Mouse (Mus musculus): Measurements from ENCODE around the gene Rbfox2. TPM values are rescaled to one million over a fixed set of nuclear protein-coding genes. Genes with fewer than 3 reads are reported as not detected.
A peak's percentile ranks its signal among the peaks of the same experiment; 100 is the strongest.
"Not testable (repeated sequence)": the region's sequence is repeated elsewhere in the genome, so short reads cannot be mapped to it uniquely, and the experiment has no call there.

Rbfox2 gene
- total RNA-seq, 2 experiments from 2014 or later: 104 to 121 TPM

DNA sequence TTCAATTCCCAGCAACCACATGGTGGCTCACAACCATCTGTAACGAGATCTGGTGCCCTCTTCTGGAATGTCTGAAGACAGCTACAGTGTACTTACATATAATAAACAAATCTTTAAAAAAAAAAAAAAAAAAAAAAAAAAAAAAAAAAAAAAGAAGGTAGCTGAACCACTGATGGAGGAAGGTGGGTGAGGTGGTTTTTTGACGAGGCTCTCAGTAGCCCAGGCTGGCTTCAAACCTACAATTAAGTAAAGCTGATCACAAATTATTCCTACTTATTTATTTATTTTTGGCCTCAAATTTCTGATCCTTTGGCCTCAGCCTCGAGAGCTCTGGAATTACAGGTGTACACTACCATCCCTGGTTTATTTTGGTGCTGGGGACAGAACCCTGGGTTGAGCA is 28.4 kb upstream of the Rbfox2 start:
- intact Hi-C loops (cut with DNase I; ENCODE audit: low total_unique reads); DNase-seq: not testable (repeated sequence)

- intact Hi-C loops (cut with DNase I; ENCODE audit: low total_unique reads): loop anchor here (2.0 kb wide), 1 partner anchor 110 kb away; no protein-coding TSS in a partner anchor
- peak; percentile 58 for DNase-seq
These were observed 25.6 kb upstream of the Rbfox2 start for GRCm38 (mm10) chr15:77332272-77332991.

DNA sequence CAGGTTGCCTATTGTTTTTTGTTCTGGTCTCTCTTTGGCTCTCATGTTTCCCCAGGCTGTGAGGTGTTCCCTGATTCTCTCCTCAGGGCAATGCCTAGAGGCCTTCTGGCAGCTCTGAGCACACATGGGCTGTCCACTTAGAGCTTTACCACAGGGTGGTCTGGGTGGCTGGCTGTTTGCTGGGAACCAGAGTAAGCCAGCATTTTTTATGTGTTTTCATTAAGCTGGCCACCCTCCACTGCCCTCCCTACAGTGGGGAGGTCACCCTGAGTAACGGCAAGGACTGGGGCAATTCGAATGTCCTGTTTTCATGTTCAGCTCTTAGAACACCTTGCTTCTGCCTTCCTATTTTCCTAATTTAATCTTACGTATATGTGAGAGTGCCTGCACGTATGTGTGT is 24.6 kb upstream of the Rbfox2 start:
- DNase-seq: no peak
- intact Hi-C loops (cut with DNase I; ENCODE audit: low total_unique reads): no loop called here

- DNase-seq: no peak
- intact Hi-C loops (cut with DNase I; ENCODE audit: low total_unique reads): no loop called here
These were observed 22.9 kb upstream of the Rbfox2 start for GRCm38 (mm10) chr15:77329681-77330180.

DNA sequence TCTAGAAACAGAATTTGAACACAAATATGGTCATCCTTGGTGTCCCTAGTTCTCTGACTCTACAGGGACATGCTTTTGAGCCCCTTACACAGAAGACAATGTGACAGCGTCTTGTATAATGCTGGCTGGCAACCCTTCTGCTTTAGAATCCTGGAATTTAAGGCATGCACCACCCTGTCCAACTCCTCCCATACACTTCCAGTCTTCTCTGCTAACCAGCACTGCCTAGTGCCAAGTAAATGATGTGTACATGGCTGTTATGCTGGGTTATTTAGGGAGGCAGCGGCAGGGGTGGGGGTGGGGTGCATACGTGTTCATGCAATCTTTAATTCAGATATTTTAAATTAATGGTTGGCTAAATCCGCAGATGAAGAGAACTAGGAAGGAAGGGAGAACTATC is 19.6 kb upstream of the Rbfox2 start:
- intact Hi-C loops (cut with DNase I; ENCODE audit: low total_unique reads): no loop called here

DNA sequence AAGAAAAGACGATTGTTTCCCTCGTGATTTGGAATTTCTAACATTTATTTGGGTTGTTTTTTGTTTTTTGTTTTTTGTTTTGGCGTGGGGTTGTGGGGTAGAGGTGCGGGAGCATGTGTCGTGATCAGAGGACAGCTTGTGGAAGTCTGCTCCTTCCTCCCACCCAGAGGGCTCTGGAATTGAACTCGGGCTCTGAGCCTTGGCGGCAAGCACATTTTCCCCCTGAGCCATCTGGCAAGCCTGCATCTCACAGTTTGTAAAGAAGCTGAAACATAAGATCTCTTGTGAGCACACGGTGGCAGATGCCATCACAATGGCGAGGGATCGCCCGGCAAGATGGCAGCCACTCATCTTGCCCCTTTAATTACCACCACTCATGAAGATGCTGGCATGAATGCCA is 17.6 kb upstream of the Rbfox2 start:
- intact Hi-C loops (cut with DNase I; ENCODE audit: low total_unique reads): no loop called here
- no peak for DNase-seq

More for the DNA sequence above, 19.6 kb upstream of the Rbfox2 start:
- no peak for DNase-seq

- DNase-seq: no peak
- intact Hi-C loops (cut with DNase I; ENCODE audit: low total_unique reads): no loop called here
These were observed 16.4 kb upstream of the Rbfox2 start for GRCm38 (mm10) chr15:77323226-77323625.

GRCm38 (mm10) chr15:77313701-77314100 is 6.9 kb upstream of the Rbfox2 start:
- DNase-seq: no peak
- intact Hi-C loops (cut with DNase I; ENCODE audit: low total_unique reads): no loop called here

DNA sequence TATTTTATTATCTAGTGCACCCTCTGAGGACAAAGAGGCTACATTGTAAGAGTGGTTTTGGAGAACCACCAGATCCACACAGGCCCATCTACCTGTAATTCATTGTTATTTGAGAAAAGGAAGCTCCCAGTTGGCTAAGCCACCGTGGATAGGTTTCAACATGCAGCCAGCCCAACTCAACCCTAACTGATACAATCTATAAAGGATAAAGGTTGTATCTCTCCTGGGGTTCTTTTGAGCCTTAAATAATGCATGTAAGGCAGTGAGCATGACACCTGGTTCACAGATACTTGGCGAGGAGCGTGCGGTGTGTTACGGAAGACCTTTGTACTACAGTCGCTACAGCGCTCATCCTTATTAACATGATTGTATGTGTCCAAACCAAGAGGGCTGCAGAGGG is 6.0 kb upstream of the Rbfox2 start:
- intact Hi-C loops (cut with DNase I; ENCODE audit: low total_unique reads): no loop called here
- DNase-seq: no peak

GRCm38 (mm10) chr15:77307767-77308495 is 1.1 kb upstream of the Rbfox2 start:
- intact Hi-C loops (cut with DNase I; ENCODE audit: low total_unique reads): no loop called here
- no peak for DNase-seq

GRCm38 (mm10) chr15:77305852-77306546 is 805 bp downstream of the Rbfox2 start:
- intact Hi-C loops (cut with DNase I; ENCODE audit: low total_unique reads): no loop called here
- peak; percentile 26 for DNase-seq

- intact Hi-C loops (cut with DNase I; ENCODE audit: low total_unique reads): no loop called here
- DNase-seq: no peak
These were observed 1.8 kb downstream of the Rbfox2 start for GRCm38 (mm10) chr15:77304960-77305359.

GRCm38 (mm10) chr15:77301122-77301521 is 5.7 kb downstream of the Rbfox2 start:
- DNase-seq: no peak
- intact Hi-C loops (cut with DNase I; ENCODE audit: low total_unique reads): no loop called here

DNA sequence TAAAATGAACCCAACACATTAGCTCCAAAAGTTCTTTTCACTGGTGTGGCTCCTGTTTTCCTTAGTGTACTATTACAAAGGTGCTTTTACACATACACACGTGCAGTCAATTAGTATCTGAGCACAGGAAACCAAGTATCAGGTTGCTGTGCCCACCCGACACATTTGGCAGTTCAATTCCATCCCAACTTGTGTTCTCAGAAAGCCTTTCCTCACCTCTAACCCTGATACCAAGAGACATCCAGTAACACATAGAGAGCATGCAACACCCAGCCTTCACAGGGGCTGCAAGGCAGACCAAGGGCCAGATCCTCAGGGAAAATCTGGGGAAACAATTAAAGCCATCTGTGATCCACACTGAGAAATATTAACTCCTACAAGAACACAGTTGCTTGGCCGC is 8.2 kb downstream of the Rbfox2 start:
- intact Hi-C loops (cut with DNase I; ENCODE audit: low total_unique reads): no loop called here

DNA sequence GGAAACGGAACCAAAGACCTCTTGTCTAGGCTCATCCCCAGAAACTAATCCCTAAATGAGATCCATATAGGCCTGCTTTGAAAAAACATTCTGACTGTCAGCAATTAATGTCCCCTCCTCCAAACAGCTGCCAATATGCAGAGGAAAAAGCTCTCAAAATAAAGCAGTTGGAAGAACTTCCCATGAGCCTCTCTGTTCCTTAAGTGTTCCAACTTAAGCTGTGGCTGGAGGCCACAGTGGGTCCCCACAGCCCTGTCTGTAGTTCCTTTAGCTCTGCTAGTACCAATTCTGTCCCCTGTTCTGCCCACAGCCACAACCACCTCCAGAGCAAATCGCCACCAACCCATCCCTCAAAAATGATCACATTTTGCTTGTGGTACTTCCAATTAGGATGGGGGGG is 10.2 kb downstream of the Rbfox2 start:
- DNase-seq: no peak
- intact Hi-C loops (cut with DNase I; ENCODE audit: low total_unique reads): no loop called here

More for the DNA sequence above, 8.2 kb downstream of the Rbfox2 start:
- DNase-seq: no peak

GRCm38 (mm10) chr15:77293493-77293892 is 13.3 kb downstream of the Rbfox2 start:
- intact Hi-C loops (cut with DNase I; ENCODE audit: low total_unique reads): no loop called here
- no peak for DNase-seq

GRCm38 (mm10) chr15:77292381-77292780 is 14.4 kb downstream of the Rbfox2 start:
- DNase-seq: no peak
- intact Hi-C loops (cut with DNase I; ENCODE audit: low total_unique reads): no loop called here

DNA sequence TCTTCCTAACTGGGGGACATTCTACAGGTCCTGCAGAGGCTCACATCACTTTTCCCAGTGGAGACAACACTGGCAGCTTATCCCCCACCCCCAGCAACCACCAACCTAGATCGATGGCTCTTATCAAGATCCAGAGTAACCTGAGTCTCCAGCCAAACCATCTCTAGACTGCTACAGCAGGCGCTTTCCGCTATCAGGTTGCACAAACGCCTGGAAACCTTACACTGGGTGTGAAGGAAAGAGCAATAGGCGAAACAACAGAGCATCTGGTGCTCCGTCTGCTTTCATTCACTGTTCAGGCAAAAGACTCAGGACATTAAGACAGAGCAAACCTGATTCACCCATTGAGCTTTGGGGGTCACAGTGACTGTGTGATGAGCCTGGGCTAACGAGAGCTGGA is 15.3 kb downstream of the Rbfox2 start:
- intact Hi-C loops (cut with DNase I; ENCODE audit: low total_unique reads): no loop called here

GRCm38 (mm10) chr15:77290352-77290751 is 16.5 kb downstream of the Rbfox2 start:
- intact Hi-C loops (cut with DNase I; ENCODE audit: low total_unique reads): no loop called here
- DNase-seq: no peak

More for the DNA sequence above, 15.3 kb downstream of the Rbfox2 start:
- DNase-seq: no peak

GRCm38 (mm10) chr15:77280130-77280529 is 26.7 kb downstream of the Rbfox2 start:
- DNase-seq: no peak
- intact Hi-C loops (cut with DNase I; ENCODE audit: low total_unique reads): no loop called here
